Mouse (Mus musculus) B cell, adult (primary cell): ENCODE data around the gene Olfr1302. TPM values are rescaled to one million over a fixed set of nuclear protein-coding genes. Genes with fewer than 3 reads are reported as not detected.

Experiments
- total RNA-seq: library from RNA; stranded (reverse); gene quantifications from 4 replicates; pipeline ENCODE4 v1.2.4, GENCODE M21; 2023; ENCODE audit not compliant: inconsistent age

The Olfr1302 gene
- not detected in 4 replicates for total RNA-seq

DNA sequence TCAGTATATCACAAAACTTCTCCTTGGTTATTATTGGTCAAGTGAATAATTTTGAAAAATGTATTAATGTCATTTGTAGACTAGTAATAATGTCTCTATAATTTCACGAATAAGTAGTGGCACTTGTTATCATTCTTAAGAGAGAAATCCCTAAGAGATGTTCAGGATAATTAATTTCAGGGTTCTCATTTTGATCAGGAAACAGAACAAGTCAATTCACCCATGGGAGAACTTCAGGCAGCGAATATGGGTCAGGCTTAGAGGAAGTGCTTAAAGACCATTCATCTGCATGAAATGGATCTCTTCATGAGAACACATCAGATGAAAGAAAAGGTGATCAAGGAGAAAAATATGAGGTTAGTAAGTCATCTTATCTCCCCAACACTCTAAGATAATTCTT lies at the start of gene Olfr1302:
TSS of gene Olfr1302 (plus strand) at position 301 of the 400 bp plus-strand sequence.

GRCm38 (mm10) chr2:111750706-111751105 lies 26.5 kb upstream of the Olfr1302 start, which contains the start of gene Olfr1301:
Olfr1301 (plus strand) TSS chr2:111751006.

DNA sequence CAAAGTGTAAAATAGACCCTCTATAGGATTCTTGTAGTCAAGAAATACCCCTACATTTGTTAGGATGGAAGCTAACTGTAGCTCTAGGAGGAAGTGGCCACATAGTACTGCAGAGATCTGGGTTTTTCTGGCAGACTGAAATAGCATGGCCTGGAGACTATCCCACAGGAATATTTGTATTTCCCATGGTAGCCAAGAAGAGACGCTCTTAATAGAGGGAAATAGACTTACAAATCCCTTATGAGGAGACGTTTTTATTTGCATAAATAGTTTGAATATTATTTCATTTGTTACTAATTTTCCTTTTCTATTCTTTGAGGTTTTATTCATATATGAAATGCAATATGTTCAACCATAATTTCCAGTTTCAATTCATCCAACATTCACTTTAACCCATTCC lies 43.0 kb downstream of the Olfr1302 start, which contains the start of gene Olfr1303:
TSS of gene Olfr1303 (minus strand) at position 101 of the 400 bp plus-strand sequence.

Other genes with a start within 250 kb of the Olfr1302 start
- gene Olfr1294, start 237.1 kb upstream of the Olfr1302 start, total RNA-seq: not detected in 4 replicates
- not detected in 4 replicates for gene Olfr1295, start 207.7 kb upstream of the Olfr1302 start, total RNA-seq
- not detected in 4 replicates for gene Olfr1297, start 150.9 kb upstream of the Olfr1302 start, total RNA-seq
- not detected in 4 replicates for gene Olfr1298, start 128.2 kb upstream of the Olfr1302 start, total RNA-seq
- gene Olfr1299, start 116.0 kb upstream of the Olfr1302 start, total RNA-seq: not detected in 4 replicates
- not detected in 4 replicates for gene Olfr1301, start 26.4 kb upstream of the Olfr1302 start, total RNA-seq
- not detected in 4 replicates for gene Olfr1303, start 42.9 kb downstream of the Olfr1302 start, total RNA-seq
- not detected in 4 replicates for gene Olfr1305, start 99.7 kb downstream of the Olfr1302 start, total RNA-seq
- not detected in 4 replicates for gene Olfr1306, start 138.8 kb downstream of the Olfr1302 start, total RNA-seq
- 0.03 TPM in 3 of 4 replicates, not detected in the other for gene Olfr1307, start 172.0 kb downstream of the Olfr1302 start, total RNA-seq
- not detected in 4 replicates for gene Olfr1308, start 187.5 kb downstream of the Olfr1302 start, total RNA-seq
- gene Olfr1309, start 212.9 kb downstream of the Olfr1302 start, total RNA-seq: not detected in 4 replicates
- not detected in 4 replicates for gene Olfr1310, start 235.3 kb downstream of the Olfr1302 start, total RNA-seq
- not detected in 4 replicates for gene Olfr1311, start 247.0 kb downstream of the Olfr1302 start, total RNA-seq